Mouse (Mus musculus): ENCODE data around the gene Snca.

Snca gene

DNA sequence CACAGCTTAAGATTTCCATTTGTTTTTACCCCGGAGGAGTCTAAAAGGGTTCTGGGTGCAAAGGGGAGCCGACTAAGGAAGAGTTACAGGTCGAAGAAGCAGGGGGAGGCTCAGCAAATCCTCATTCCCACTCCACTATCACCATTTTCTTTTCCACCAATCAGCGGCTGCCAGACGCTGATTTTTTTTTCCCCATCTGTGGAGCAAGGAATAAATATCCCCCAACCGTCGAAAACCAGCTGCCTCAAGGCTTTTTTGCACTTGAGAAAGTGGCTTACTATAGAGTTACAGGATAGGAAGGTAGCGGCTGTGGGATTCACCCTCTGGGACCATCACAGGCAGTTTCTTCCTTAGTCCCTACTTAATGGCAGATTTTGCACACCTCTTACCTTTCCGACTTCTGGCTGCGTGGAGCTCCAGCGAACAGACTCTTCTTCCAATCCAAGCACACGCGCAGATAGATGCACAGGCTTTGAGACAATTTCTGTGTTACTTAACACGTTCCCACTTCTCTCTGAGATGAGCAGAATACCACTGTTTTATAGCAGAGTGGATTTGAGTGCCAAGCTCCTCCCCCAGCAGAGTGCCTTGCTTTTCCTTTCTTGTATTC, at the start of gene Snca:
Gene Snca (minus strand): TSS at position 574 of the 610 bp plus-strand sequence.
- DNase-seq (ENCODE audit: low spot score in 2 of 2), result peak in 1 of 2 experiments; percentile 14

DNA sequence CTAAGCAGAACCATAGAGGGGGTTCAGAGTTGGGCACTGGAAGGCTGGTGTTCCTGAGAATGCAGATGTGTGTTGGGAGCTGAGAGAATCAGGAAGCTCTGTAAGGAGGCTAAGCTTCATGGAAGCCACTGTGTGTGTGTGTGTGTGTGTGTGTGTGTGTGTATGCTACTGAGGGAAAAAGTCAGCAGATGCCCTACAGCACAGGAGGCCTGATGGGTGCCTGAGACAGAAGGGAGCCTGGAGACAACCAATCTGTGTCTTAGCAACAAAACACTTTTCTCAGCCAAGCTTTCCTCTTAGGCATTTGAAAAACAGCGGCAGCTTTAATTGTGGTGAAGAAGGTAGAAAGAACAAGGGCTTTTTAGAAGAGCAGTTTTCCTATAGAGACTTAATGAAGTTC, 40.5 kb upstream of the Snca start:
- no peak for DNase-seq (ENCODE audit: low spot score in 2 of 2)

DNA sequence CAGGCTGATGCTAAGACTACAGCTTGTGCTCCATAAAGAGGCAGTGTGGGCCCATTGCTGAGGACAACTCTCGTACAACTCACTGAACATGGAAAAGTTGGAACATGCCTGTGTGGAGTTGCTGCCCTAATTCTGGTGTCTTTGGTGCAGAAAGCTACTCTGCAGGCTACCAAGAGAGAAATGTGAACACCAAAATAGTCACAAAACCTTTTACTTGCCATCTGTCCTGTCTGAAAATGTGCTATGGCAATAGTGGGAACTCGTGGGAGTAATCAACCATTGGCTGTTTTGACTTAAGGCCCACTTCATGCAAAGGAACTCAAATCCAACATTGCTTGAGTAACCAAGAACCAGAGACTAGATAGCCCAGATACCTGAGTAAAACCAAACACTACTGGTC, 26.9 kb upstream of the Snca start:
- no peak for DNase-seq (ENCODE audit: low spot score in 2 of 2)

DNA sequence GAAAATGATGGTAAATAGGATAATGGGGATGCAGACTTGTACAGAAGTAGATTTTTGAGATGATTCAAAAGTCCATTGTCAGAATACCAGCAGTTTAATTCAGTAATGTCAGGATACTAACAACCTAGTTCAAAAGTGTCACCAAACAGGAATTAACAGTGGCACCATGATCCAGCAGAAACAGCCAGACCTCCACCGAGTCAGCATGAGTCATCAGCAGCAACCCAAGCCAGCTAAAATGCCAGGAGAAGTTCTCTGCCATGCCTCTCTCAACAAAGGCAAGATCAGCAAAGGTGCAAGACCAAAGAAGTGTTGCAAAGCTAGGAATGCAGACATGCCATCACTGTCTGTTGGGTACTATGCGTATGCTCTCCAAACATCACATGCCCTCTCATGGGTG, 22.0 kb upstream of the Snca start:
- peak in 1 of 2 experiments; percentile 24 for DNase-seq (ENCODE audit: low spot score in 2 of 2)

- peak; percentile 74 to 87 for DNase-seq (ENCODE audit: low spot score in 2 of 2)
Measured at GRCm38 (mm10) chr6:60828429-60829264, 1.0 kb downstream of the Snca start.

DNA sequence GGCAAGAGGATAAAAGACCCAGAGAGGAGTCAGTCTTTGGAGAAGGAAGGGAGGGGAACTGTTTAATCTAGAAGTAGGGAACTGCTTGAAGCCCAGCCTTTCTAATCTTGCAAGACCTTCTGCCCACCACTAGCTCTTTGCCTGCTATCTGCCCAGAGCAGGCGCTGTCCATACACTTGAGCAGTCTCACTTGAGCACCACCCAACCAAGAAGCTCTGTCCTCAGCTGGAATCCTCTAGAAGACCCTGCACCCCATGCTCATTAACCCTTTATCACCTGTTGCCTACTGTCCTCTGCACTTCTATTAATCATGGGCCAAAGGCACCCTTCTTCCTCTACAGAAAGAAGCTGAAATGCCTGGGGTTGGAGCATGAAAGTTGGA, 1.6 kb downstream of the Snca start:
- DNase-seq (ENCODE audit: low spot score in 2 of 2), result peak; percentile 70 to 86

- DNase-seq (ENCODE audit: low spot score in 2 of 2), result peak; percentile 30 to 32
Measured at GRCm38 (mm10) chr6:60827290-60827689, 2.4 kb downstream of the Snca start.

- no peak for DNase-seq (ENCODE audit: low spot score in 2 of 2)
Measured at GRCm38 (mm10) chr6:60819272-60819671, 10.4 kb downstream of the Snca start.

- no peak for DNase-seq (ENCODE audit: low spot score in 2 of 2)
Measured at GRCm38 (mm10) chr6:60813516-60813915, 16.1 kb downstream of the Snca start.

GRCm38 (mm10) chr6:60798266-60798665, 31.4 kb downstream of the Snca start:
- DNase-seq (ENCODE audit: low spot score in 2 of 2), result no peak

- no peak for DNase-seq (ENCODE audit: low spot score in 2 of 2)
Measured at GRCm38 (mm10) chr6:60793659-60794365, 35.8 kb downstream of the Snca start.

DNA sequence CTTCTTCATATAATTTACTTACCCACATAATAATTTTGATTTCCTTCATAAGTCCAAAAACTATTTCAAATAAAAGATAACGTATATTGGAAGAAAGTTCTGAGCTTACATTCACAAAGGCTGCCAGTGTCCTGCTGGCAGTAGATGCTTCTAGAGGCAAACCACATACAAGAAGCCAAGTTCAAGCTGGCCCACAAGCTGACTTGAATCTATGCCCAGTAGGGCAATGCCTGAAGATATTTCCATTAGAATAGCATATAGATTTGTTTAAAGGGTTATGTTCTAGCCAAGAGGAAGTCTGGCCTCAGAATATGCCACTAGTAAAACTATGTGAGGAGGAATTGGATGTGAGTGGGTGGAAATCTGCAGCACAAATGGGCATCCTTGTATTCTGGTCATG, 42.7 kb downstream of the Snca start:
- DNase-seq (ENCODE audit: low spot score in 2 of 2), result no peak

- DNase-seq (ENCODE audit: low spot score in 2 of 2), result no peak
Measured at GRCm38 (mm10) chr6:60771899-60772298, 57.8 kb downstream of the Snca start.

- DNase-seq (ENCODE audit: low spot score in 2 of 2), result no peak
Measured at GRCm38 (mm10) chr6:60765696-60766095, 64.0 kb downstream of the Snca start.

DNA sequence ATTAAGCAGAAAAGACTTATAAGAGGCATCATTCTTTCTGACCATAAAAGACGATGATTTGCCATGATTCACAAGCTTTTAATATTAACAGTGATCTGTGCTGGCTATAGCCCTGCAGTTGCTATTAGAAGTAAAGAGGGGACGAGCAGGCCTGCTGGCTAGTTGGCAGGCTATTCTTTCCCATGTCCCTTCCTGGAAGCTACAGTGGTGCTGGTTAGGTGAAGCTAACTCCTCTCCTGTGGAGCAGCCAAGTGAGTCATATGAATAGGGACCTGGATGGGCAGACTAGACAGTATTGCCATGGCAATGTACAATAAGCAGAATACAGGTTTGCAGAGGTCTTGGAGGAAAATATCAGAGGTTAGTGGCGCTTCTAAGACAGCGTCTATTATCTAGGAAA, 66.8 kb downstream of the Snca start:
- no peak for DNase-seq (ENCODE audit: low spot score in 2 of 2)

- DNase-seq (ENCODE audit: low spot score in 2 of 2), result no peak
Measured at GRCm38 (mm10) chr6:60761710-60762109, 67.9 kb downstream of the Snca start.

GRCm38 (mm10) chr6:60754975-60755374, 74.7 kb downstream of the Snca start:
- DNase-seq (ENCODE audit: low spot score in 2 of 2), result no peak

GRCm38 (mm10) chr6:60745965-60746364, 83.7 kb downstream of the Snca start:
- DNase-seq (ENCODE audit: low spot score in 2 of 2), result no peak

DNA sequence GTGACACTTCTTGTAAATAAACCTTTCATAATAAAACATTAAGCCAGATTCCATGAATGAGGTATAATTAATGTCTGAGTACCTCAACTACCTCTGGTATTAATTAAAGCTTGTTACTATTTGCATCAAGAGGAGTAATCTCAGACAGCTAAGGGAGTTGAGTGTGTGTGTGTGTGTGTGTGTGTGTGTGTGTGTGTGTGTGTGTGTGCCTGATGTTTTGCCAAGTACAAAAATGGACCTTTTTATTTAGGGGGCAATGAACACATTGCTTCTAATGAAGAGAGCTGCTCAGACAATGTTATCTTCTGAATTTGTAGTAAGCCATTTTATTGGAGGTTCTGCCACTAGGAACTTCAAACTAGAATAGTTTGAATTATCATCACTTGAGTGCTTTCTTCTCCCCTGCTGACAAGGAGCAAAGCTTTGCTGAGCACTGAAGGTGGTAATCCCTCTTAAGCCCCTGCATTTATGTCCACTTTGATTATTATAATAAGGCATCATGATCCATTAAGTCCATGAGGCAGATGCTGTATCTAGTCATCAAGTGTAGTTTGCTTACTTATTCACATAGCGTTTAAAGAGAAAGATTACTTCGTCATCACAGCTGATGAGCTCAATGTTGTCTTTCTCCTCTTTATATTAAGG, 88.1 kb downstream of the Snca start:
- no peak for DNase-seq (ENCODE audit: low spot score in 2 of 2)

- DNase-seq (ENCODE audit: low spot score in 2 of 2), result no peak
Measured at GRCm38 (mm10) chr6:60739776-60740175, 89.9 kb downstream of the Snca start.

DNA sequence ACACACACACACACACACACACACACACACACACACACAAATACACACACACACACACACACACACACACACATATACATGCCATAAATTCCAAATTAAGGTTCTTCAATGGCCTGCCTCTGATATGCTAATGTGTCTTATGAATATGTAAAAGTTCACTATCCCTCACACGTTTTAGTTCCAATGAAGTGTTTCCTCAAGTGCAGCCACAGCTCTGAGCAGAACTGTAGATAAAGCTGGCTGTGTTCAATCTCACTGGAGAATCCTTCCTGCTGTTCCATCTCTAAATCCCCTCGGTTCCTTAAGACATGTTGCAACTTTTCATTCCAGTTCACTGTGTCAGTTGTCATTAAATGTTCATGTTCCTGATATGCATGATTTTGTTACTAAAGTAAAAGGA, 98.5 kb downstream of the Snca start:
- DNase-seq (ENCODE audit: low spot score in 2 of 2), result no peak
